Mouse (Mus musculus): ENCODE data around the gene Slc6a12. TPM values are rescaled to one million over a fixed set of nuclear protein-coding genes. Genes with fewer than 3 reads are reported as not detected.
A peak's percentile ranks its signal among the peaks of the same experiment; 100 is the strongest.

The Slc6a12 gene
- polyA plus RNA-seq, 1 experiment from 2014 or later: 0.78 TPM

DNA sequence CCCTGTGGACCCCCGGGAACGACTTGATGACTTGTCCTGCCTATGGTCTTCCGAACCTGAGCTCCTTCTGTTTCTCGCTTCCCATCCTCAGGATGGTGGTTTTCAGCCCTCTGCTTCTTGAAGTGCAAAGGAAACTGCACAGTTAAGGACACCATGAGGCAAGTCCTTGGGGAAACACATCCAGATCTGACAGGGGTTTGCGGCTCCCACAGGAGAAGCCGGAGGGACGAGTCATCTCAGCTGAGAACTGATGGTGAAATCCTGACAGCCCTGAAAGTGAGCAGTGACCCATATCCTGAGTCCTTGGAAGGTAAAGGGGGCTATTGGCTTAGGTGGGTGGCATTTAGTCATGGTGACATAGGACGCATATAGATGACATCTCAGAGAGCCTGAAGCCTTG is 37.7 kb downstream of the Slc6a12 start:
- Histone ChIP-seq H3K9ac (ENCODE audit: low read depth, low read length) (no peak overlapping the region), H3K27ac (replicated peaks; ENCODE audit: low read depth, low read length) (no peak overlapping the region), H3K4me1 (ENCODE audit: control insufficient read depth, insufficient read depth, low read length) (peaks cover 3% of the 10 kb centered on the region; the same call in 1 of the 2 replicates), H3K4me3 (ENCODE audit: low read depth, low read length) (no peak overlapping the region), H3K4me2 (ENCODE audit: low read depth, low read length) (no peak overlapping the region), H3K27me3 (replicated peaks; ENCODE audit: control insufficient read depth, insufficient read depth, low read length) (0 out of 2 replicates have a peak, but pooled peaks cover 3% of the 10 kb centered on the region), H3K9me3 (ENCODE audit: control insufficient read depth, low read length) (no peaks in the 10 kb centered on the region), H3K36me3 (ENCODE audit: control insufficient read depth, insufficient read depth, low read length) (no peaks in the 10 kb centered on the region)
- 80% methylated on average over 8 of the region's 8 CpGs for WGBS
- ATAC-seq (ENCODE audit: low read depth) (no peak), DNase-seq (ENCODE audit: low spot score) (no peak)

DNA sequence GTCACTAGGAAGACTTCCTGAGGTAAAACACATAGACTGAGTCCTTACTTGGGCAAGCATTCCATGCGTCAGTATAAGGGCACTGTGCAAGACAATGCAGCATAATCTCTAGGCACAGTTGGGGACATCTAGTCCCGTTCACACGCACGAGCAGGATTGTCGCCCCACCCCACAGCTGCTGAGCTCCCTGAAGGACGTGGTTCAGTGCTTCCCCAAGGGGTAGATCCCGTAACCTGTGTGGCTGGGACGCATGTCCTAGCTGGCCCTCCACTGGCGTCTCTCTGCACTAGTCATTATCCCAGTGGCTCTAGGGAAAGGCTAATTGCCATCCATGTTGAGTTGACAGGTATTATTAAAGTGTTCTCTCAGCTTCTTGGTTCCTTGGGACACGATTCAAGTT is 39.2 kb downstream of the Slc6a12 start:
- Histone ChIP-seq H3K36me3 (ENCODE audit: control insufficient read depth, insufficient read depth, low read length) (no peaks in the 10 kb centered on the region), H3K4me2 (ENCODE audit: low read depth, low read length) (no peak overlapping the region), H3K4me3 (ENCODE audit: low read depth, low read length) (no peak overlapping the region), H3K27me3 (replicated peaks; ENCODE audit: control insufficient read depth, insufficient read depth, low read length) (0 out of 2 replicates have a peak, but pooled peaks cover 6% of the 10 kb centered on the region), H3K27ac (replicated peaks; ENCODE audit: low read depth, low read length) (no peak overlapping the region), H3K9me3 (ENCODE audit: control insufficient read depth, low read length) (no peaks in the 10 kb centered on the region), H3K4me1 (ENCODE audit: control insufficient read depth, insufficient read depth, low read length) (peaks cover 3% of the 10 kb centered on the region; the same call in 1 of the 2 replicates), H3K9ac (ENCODE audit: low read depth, low read length) (no peak overlapping the region)
- DNase-seq (ENCODE audit: low spot score): peak; percentile 26
- peak; percentile 32; the same call in 1 of the 2 replicates for ATAC-seq (ENCODE audit: low read depth)
- WGBS: 55% methylated on average over 10 of the region's 10 CpGs

DNA sequence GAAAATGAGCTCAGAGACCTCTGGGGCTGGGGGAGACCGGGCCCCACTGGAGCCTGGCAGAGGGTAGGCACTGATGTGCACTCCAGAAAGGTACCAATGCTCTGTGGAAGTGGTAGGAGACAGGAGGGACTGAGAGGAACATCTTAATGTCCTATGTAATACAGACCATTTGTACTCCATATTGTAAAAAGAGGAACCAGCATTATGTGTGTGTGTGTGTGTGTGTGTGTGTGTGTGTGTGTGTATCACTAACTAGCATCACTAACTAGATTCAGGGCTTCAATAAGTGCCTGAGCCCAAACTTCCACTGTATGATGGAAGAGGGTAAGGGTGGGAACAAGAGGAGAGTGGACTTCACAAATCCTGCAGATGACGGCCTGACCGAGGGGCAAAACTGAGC is 42.5 kb downstream of the Slc6a12 start:
- Histone ChIP-seq H3K4me3 (ENCODE audit: low read depth, low read length) (no peak overlapping the region), H3K4me2 (ENCODE audit: low read depth, low read length) (no peak overlapping the region), H3K9me3 (ENCODE audit: control insufficient read depth, low read length) (no peaks in the 10 kb centered on the region), H3K36me3 (ENCODE audit: control insufficient read depth, insufficient read depth, low read length) (no peaks in the 10 kb centered on the region), H3K27me3 (replicated peaks; ENCODE audit: control insufficient read depth, insufficient read depth, low read length) (0 out of 2 replicates have a peak, but pooled peaks cover 6% of the 10 kb centered on the region), H3K9ac (ENCODE audit: low read depth, low read length) (no peak overlapping the region), H3K27ac (replicated peaks; ENCODE audit: low read depth, low read length) (no peak overlapping the region), H3K4me1 (ENCODE audit: control insufficient read depth, insufficient read depth, low read length) (no peaks in the 10 kb centered on the region; the same call in 1 of the 2 replicates)
- DNase-seq (ENCODE audit: low spot score) (no peak), ATAC-seq (ENCODE audit: low read depth) (no peak)
- WGBS: 93% methylated on average over 3 of the region's 3 CpGs

DNA sequence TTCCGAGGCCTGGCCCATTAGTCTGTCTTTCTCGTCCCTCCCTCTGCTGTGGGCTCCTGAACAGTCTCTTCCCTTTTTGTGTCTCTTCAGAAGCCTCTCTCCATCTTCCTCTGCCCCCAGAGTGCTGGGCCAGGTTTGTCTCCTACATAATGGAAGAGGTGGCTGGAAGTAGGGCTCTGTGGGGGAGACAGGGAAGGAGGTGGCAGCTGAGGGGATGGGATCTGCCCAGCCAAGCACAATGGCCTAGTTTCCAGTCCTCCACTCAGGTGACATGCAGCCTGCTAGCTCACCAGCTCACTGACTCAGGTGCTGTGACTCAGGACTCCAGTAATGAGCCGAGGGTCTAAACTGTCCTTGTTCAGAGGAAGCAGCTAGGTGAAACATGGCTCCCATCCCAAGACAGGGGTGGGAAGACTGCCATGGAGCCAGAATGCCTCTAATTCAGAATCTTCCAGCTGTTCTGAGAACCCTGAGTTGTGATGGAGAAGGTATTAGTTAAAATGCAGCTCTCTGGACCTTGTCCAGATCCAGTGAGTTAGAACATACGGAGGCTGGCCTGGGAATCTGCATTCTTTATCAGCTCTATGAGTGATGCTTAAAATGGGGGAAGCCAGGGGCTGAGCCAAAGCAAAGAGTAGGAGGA is 49.9 kb downstream of the Slc6a12 start:
- no peak overlapping the region for H3K4me2 ChIP-seq (ENCODE audit: low read depth, low read length)
- H3K9ac ChIP-seq (ENCODE audit: low read depth, low read length): no peak overlapping the region
- no peak for DNase-seq (ENCODE audit: low spot score)
- H3K4me1 ChIP-seq (ENCODE audit: control insufficient read depth, insufficient read depth, low read length): no peaks in the 10 kb centered on the region
- 82% methylated on average over 4 of the region's 4 CpGs for WGBS
- H3K27ac ChIP-seq (replicated peaks; ENCODE audit: low read depth, low read length): no peak overlapping the region
- no peak for ATAC-seq (ENCODE audit: low read depth)
- no peaks in the 10 kb centered on the region for H3K27me3 ChIP-seq (replicated peaks; ENCODE audit: control insufficient read depth, insufficient read depth, low read length)
- H3K36me3 ChIP-seq (ENCODE audit: control insufficient read depth, insufficient read depth, low read length): no peaks in the 10 kb centered on the region
- no peak overlapping the region for H3K4me3 ChIP-seq (ENCODE audit: low read depth, low read length)
- no peaks in the 10 kb centered on the region for H3K9me3 ChIP-seq (ENCODE audit: control insufficient read depth, low read length)

- Histone ChIP-seq H3K27ac (replicated peaks; ENCODE audit: low read depth, low read length) (no peak overlapping the region), H3K36me3 (ENCODE audit: control insufficient read depth, insufficient read depth, low read length) (no peaks in the 10 kb centered on the region), H3K9ac (ENCODE audit: low read depth, low read length) (no peak overlapping the region), H3K4me3 (ENCODE audit: low read depth, low read length) (no peak overlapping the region), H3K4me1 (ENCODE audit: control insufficient read depth, insufficient read depth, low read length) (no peaks in the 10 kb centered on the region), H3K4me2 (ENCODE audit: low read depth, low read length) (no peak overlapping the region), H3K27me3 (replicated peaks; ENCODE audit: control insufficient read depth, insufficient read depth, low read length) (no peaks in the 10 kb centered on the region), H3K9me3 (ENCODE audit: control insufficient read depth, low read length) (no peaks in the 10 kb centered on the region)
- WGBS: 86% methylated on average over 6 of the region's 6 CpGs
- ATAC-seq (ENCODE audit: low read depth): no peak
- DNase-seq (ENCODE audit: low spot score): no peak
These were observed 58.3 kb downstream of the Slc6a12 start for GRCm38 (mm10) chr6:121401140-121401539.

GRCm38 (mm10) chr6:121401826-121402660 is 59.2 kb downstream of the Slc6a12 start:
- Histone ChIP-seq H3K9ac (ENCODE audit: low read depth, low read length) (no peak overlapping the region), H3K9me3 (ENCODE audit: control insufficient read depth, low read length) (no peaks in the 10 kb centered on the region), H3K4me2 (ENCODE audit: low read depth, low read length) (no peak overlapping the region), H3K4me1 (ENCODE audit: control insufficient read depth, insufficient read depth, low read length) (no peaks in the 10 kb centered on the region), H3K27me3 (replicated peaks; ENCODE audit: control insufficient read depth, insufficient read depth, low read length) (no peaks in the 10 kb centered on the region), H3K4me3 (ENCODE audit: low read depth, low read length) (no peak overlapping the region), H3K36me3 (ENCODE audit: control insufficient read depth, insufficient read depth, low read length) (no peaks in the 10 kb centered on the region), H3K27ac (replicated peaks; ENCODE audit: low read depth, low read length) (no peak overlapping the region)
- WGBS: 80% methylated on average over 14 of the region's 14 CpGs
- no peak for DNase-seq (ENCODE audit: low spot score)
- ATAC-seq (ENCODE audit: low read depth): no peak

GRCm38 (mm10) chr6:121402661-121403244 is 59.9 kb downstream of the Slc6a12 start:
- H3K27ac ChIP-seq (replicated peaks; ENCODE audit: low read depth, low read length): no peak overlapping the region
- no peak for DNase-seq (ENCODE audit: low spot score)
- H3K4me2 ChIP-seq (ENCODE audit: low read depth, low read length): no peak overlapping the region
- H3K9me3 ChIP-seq (ENCODE audit: control insufficient read depth, low read length): no peaks in the 10 kb centered on the region
- no peaks in the 10 kb centered on the region for H3K4me1 ChIP-seq (ENCODE audit: control insufficient read depth, insufficient read depth, low read length)
- H3K4me3 ChIP-seq (ENCODE audit: low read depth, low read length): no peak overlapping the region
- WGBS: 75% methylated on average over 8 of the region's 8 CpGs
- no peaks in the 10 kb centered on the region for H3K36me3 ChIP-seq (ENCODE audit: control insufficient read depth, insufficient read depth, low read length)
- no peak overlapping the region for H3K9ac ChIP-seq (ENCODE audit: low read depth, low read length)
- H3K27me3 ChIP-seq (replicated peaks; ENCODE audit: control insufficient read depth, insufficient read depth, low read length): no peaks in the 10 kb centered on the region
- ATAC-seq (ENCODE audit: low read depth): no peak

DNA sequence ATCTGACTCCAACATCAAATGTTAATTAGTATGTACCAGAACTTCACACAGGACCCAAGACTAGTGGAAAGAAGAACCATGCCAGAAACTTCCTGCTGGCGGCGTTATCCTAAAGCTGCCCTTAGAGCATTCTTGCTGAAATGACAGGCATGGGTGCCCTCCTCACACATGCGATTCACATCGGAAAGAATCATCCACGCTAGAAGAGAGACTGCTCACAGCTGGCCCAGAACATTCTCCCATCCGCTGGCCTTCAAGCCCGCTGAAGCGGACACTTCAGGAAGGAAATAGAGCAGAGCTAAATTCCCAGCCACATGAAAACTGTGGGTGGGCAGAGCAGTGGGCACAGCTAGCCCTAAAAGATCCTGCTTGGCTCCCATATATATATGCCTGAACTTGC is 62.4 kb downstream of the Slc6a12 start:
- ATAC-seq (ENCODE audit: low read depth) (no peak), DNase-seq (ENCODE audit: low spot score) (no peak)
- no peak overlapping the region for H3K4me3 ChIP-seq (ENCODE audit: low read depth, low read length)
- no peaks in the 10 kb centered on the region for H3K9me3 ChIP-seq (ENCODE audit: control insufficient read depth, low read length)
- H3K27me3 ChIP-seq (replicated peaks; ENCODE audit: control insufficient read depth, insufficient read depth, low read length): 0 out of 2 replicates have a peak, but pooled peaks cover 4% of the 10 kb centered on the region
- H3K4me1 ChIP-seq (ENCODE audit: control insufficient read depth, insufficient read depth, low read length): no peaks in the 10 kb centered on the region
- no peaks in the 10 kb centered on the region for H3K36me3 ChIP-seq (ENCODE audit: control insufficient read depth, insufficient read depth, low read length)
- no peak overlapping the region for H3K27ac ChIP-seq (replicated peaks; ENCODE audit: low read depth, low read length)
- WGBS: 90% methylated on average over 8 of the region's 8 CpGs
- H3K9ac ChIP-seq (ENCODE audit: low read depth, low read length): no peak overlapping the region
- H3K4me2 ChIP-seq (ENCODE audit: low read depth, low read length): no peak overlapping the region
